Comparison of ENCODE assay signal across 23 mouse cellular contexts in the genomic region with DNA sequence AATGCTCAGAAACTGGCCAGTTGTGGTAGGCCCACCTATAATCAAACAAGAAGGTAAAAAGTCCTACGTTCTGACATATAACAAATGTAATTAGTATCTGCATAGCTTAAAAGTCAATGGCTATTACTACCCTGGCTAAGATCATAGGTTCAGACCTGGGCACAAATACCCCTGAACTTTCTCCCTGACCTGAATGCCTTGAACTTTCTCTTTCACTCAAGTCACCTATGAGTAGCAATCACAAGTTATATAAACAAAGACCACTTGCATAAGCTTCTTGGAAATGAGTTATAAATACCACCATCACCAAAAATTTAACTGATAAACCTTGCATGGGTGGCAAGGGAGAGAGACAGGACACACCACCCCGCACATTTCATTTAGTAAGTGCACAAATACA.
"Had no signal": no experiment of that assay in that cellular context is flagged by ENCODE, and none has a peak within 500 bp of the region (broad histone marks: within the 10 kb centered on the region; RNA-seq: fewer than 3 reads in every experiment).

No protein-coding gene starts in this region.

- H3K36me3 ChIP-seq: heart, embryonic 15.5 days; hindbrain, embryonic 15.5 days had no signal

- DNase-seq: forebrain, postnatal 0 days; gastrocnemius, postnatal 14 days; gastrocnemius, postnatal 36 days; heart, adult 2 months; heart, postnatal 14 days; heart, postnatal 36 days; kidney, adult 11 months; kidney, postnatal 14 days; layer of hippocampus, adult 9-11 months; layer of hippocampus, postnatal 36 days; left cerebral cortex, postnatal 4 days; liver, embryonic 13.5 days had no signal

- H3K4me1 ChIP-seq: heart, embryonic 15.5 days; hindbrain, embryonic 13.5 days; hindbrain, embryonic 15.5 days; kidney, embryonic 15.5 days; limb, embryonic 13.5 days had no signal

- H3K9ac ChIP-seq: forebrain, postnatal 0 days; heart, embryonic 13.5 days; heart, embryonic 15.5 days; hindbrain, embryonic 13.5 days; hindbrain, embryonic 15.5 days; kidney, embryonic 15.5 days; limb, embryonic 13.5 days; limb, embryonic 15.5 days; liver, embryonic 13.5 days; liver, embryonic 15.5 days had no signal

- H3K27ac ChIP-seq: heart, adult 2 months; heart, embryonic 13.5 days; heart, embryonic 15.5 days; hindbrain, embryonic 13.5 days; hindbrain, embryonic 15.5 days; hindbrain, postnatal 0 days; kidney, embryonic 15.5 days; kidney, postnatal 0 days; limb, embryonic 13.5 days; limb, embryonic 15.5 days; liver, embryonic 13.5 days; liver, embryonic 15.5 days had no signal

- ATAC-seq: forebrain, postnatal 0 days; hindbrain, postnatal 0 days had no signal

- H3K4me3 ChIP-seq: heart, adult 2 months; heart, embryonic 13.5 days; heart, embryonic 15.5 days; hindbrain, embryonic 13.5 days; hindbrain, embryonic 15.5 days; kidney, embryonic 15.5 days; limb, embryonic 13.5 days; limb, embryonic 15.5 days; liver, embryonic 13.5 days; liver, embryonic 15.5 days had no signal

- H3K9me3 ChIP-seq: heart, embryonic 13.5 days; heart, embryonic 15.5 days; hindbrain, embryonic 13.5 days; hindbrain, embryonic 15.5 days; kidney, embryonic 15.5 days; limb, embryonic 13.5 days; limb, embryonic 15.5 days; liver, embryonic 13.5 days; liver, embryonic 15.5 days had no signal

- H3K27me3 ChIP-seq: heart, embryonic 13.5 days; heart, embryonic 15.5 days; hindbrain, embryonic 13.5 days; hindbrain, embryonic 15.5 days; kidney, embryonic 15.5 days; limb, embryonic 13.5 days; limb, embryonic 15.5 days; liver, embryonic 13.5 days; liver, embryonic 15.5 days had no signal

- H3K4me2 ChIP-seq: heart, embryonic 11.5 days; heart, embryonic 13.5 days; heart, embryonic 15.5 days; hindbrain, embryonic 13.5 days; hindbrain, embryonic 15.5 days; kidney, embryonic 15.5 days; limb, embryonic 13.5 days; limb, embryonic 15.5 days; liver, embryonic 13.5 days; liver, embryonic 15.5 days had no signal
